Mouse (Mus musculus): ENCODE data around the gene Tmsb10.

The Tmsb10 gene

GRCm38 (mm10) chr6:72956199-72957092 lies 2.1 kb downstream of the Tmsb10 start:
- peak; percentile 91 for DNase-seq (ENCODE audit: low spot score)

- DNase-seq (ENCODE audit: low spot score) = peak; percentile 49
Measured at GRCm38 (mm10) chr6:72955517-72956198, 2.9 kb downstream of the Tmsb10 start.

DNA sequence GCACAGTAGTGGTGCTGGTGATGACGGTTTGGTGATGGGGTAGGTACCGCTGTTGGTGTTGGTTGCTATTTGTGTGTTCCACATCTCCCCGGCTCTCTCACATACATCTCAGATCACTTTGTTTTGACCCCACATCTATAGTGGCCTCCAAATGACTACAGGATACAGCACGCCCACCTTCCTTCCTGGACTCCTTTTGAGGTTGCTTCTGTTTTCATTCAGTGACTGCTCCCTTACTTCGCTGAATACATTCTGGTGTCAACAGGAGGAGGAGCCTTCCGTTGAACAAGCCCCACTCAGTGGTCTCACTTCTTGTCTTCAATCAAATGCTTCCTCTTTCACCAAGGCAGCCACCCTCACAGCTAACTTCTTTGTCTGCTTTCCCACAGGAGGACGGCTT lies 3.8 kb downstream of the Tmsb10 start:
- DNase-seq (ENCODE audit: low spot score) = peak; percentile 18

DNA sequence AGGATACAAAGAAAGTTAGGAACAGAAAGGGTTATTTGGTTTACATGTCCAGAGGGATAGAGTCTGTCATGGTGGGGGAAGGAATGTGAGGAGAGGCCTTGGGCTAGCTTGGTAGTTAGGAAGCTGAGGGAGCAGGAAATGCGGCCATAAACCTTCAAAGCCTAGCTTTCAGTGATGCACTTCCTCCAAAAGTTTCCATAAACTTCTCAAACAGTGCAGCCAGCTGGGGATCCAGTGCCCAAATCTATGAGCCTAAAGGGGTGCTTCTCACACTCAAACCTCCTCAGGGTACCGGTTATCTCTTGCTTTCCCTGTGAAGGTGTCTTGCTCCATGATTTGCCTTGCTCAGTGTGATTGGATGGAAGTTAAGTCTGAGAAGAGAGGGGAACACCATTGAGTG lies 5.6 kb downstream of the Tmsb10 start:
- DNase-seq (ENCODE audit: low spot score) = no peak

- DNase-seq (ENCODE audit: low spot score) = no peak
Measured at GRCm38 (mm10) chr6:72952221-72952620, 6.3 kb downstream of the Tmsb10 start.

- DNase-seq (ENCODE audit: low spot score) = no peak
Measured at GRCm38 (mm10) chr6:72949161-72949756, 9.3 kb downstream of the Tmsb10 start.

- no peak for DNase-seq (ENCODE audit: low spot score)
Measured at GRCm38 (mm10) chr6:72948392-72948791, 10.2 kb downstream of the Tmsb10 start.

- no peak for DNase-seq (ENCODE audit: low spot score)
Measured at GRCm38 (mm10) chr6:72947960-72948359, 10.6 kb downstream of the Tmsb10 start.

- DNase-seq (ENCODE audit: low spot score) = peak; percentile 79
Measured at GRCm38 (mm10) chr6:72940493-72940892, 18.1 kb downstream of the Tmsb10 start.

DNA sequence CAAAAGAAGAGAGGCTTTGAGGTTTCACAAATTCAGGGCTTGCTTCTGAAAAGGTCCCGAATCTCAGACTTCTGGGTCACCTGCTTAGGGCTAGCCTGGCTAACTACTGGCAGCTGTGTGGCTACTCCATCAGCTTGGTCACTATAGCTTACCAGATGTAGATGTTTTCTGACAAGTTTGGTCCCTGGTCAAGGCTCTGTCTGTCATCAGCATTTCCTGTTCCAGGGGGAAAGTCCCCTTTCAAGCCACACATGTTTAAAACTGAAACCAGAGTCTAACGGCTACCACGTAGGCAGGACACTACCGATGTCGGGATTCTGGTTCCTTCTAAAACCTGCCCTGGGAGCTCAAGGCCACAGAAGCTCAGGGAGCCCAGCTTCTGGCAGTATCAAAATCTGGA lies 20.7 kb downstream of the Tmsb10 start:
- DNase-seq (ENCODE audit: low spot score) = no peak

- no peak for DNase-seq (ENCODE audit: low spot score)
Measured at GRCm38 (mm10) chr6:72937430-72937829, 21.1 kb downstream of the Tmsb10 start.

DNA sequence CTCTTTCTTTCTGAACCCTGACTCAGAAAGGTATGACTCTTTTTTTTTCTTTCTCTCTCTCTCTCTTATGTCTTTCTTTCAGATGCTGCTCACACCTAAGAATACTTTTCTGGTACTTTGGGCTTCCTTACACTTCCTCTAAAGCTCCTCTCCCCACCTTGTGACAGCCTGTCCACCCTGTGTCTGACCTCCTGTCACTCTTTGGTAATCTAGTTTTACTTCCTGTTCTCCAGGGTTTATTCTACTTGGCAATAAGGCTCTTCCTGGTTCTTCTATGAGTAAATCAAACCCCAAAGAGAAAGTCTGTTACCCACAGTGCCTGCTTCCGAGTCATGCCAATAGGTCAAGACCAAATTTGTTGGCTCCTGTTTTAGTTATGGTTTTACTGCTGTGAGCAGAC lies 25.6 kb downstream of the Tmsb10 start:
- DNase-seq (ENCODE audit: low spot score) = no peak

DNA sequence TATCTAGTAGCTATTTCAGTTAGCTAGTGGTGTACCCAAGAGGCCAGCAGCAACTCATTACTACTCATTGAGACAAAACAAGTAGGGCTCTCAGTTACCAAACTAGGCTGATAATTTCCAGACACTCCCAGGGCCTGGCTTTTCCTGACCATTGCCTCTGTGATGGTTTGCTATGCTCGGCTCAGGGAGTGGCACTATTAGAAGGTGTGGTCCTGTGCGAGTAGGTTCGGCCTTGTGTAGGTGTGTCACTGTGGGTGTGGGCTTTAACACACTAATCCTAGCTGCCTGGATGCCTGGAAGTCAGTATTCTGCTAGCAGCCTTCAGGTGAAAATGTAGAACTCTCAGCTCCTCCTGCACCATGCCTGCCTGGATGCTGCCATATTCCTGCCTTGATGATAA lies 27.0 kb downstream of the Tmsb10 start:
- DNase-seq (ENCODE audit: low spot score) = no peak

GRCm38 (mm10) chr6:72929795-72930398 lies 28.7 kb downstream of the Tmsb10 start:
- no peak for DNase-seq (ENCODE audit: low spot score)

DNA sequence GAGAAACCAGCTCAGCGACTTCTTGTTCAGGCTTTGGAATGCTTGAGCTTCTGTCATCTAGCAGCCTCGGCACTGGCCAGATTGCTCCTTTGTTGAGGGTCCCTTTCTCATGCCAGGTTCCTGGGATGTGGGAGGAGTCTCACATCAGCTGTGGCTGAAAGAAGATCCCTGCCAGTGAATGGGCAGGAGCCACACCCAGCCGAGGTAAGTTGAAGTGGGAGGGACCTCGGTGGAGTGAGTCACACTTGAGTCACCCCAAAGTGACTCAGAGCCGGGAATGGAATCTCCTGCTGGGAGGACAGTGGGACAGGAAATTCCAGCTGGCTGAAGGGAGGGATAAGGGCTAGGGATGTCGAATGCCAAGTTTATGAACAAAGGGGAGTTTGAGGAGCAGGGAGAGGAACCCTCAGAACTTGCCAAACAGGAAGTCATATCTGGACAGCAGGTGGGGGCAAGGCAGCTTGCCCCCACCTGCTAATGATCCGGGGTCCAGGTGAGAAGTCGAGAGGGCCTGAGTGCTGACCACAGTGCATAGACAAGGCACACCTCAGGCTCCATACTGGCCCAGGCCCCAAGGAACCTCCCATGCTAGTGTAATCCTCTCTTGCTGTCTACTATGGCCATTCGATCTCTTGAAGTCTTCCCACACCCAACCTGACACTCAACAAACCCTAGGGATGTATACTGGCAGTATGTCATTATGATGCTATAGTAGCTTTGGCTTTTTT lies 31.6 kb downstream of the Tmsb10 start:
- peak; percentile 69 for DNase-seq (ENCODE audit: low spot score)

- DNase-seq (ENCODE audit: low spot score) = no peak
Measured at GRCm38 (mm10) chr6:72926031-72926430, 32.5 kb downstream of the Tmsb10 start.

DNA sequence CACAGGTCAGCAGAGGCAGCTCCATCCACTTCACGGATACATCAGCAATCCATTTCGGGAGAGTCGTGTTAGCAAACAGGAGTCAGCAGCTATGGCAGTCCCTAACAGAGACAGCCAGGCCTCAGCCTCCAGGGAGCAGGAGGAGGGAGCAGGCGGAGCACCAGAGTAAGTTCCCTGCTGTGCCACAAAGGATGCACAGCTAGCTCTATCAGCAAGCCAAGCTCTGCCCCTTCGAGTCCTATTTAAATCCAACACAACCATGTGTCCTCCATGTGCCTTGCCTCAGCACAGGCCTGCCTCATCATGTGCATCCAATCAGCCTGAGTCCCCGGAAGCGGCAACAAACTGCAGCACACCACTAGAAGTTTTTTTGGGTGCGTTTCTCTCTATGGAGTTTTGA lies 35.2 kb downstream of the Tmsb10 start:
- no peak for DNase-seq (ENCODE audit: low spot score)

DNA sequence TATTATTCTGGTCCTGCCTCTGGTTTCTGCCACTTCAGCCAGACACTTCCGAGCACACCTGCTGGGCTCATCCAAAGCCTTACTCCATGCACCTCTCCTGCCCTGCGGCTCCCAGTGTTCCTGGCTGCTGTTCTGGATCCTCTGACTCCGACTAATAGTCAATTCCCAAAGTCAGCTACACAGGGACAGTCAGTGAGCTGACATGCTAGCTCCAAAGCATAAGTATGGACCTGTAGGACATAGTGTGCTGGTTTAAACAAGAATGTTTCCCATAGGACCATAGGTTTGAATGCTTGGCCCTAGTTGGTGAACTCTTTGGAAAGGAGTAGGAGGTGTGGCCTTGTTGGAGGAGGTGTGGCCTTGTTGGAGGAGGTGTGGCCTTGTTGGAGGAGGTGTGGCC lies 37.5 kb downstream of the Tmsb10 start:
- no peak for DNase-seq (ENCODE audit: low spot score)

DNA sequence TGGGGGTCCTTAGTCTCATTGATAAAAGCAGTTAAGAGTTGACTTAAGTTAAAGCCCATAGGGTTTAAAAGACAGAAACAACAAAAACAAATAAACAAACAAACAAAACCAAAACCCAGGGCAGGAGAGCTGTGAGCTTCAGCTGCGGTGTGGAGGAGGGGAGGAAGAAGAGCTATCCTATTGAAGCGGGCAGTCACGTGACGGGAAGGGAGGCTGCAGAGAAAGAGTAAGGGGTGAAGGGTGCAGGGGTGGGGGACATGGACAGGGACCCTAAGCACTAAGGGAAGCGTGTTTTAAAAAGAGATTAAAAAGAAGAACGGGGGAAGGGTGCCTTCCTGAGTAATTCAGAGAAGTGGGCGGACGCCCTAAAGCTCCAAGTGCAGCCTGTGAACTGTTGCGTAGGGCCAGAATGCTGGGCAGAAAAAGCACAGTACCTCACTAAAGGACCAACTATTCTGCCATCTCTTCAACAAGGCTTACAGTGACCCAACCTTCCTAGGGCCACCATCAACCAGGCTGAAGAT lies 40.0 kb downstream of the Tmsb10 start:
- DNase-seq (ENCODE audit: low spot score) = no peak

- DNase-seq (ENCODE audit: low spot score) = no peak
Measured at GRCm38 (mm10) chr6:72916330-72916729, 42.2 kb downstream of the Tmsb10 start.

- DNase-seq (ENCODE audit: low spot score) = no peak
Measured at GRCm38 (mm10) chr6:72914087-72914749, 44.3 kb downstream of the Tmsb10 start.
